Mouse (Mus musculus): ENCODE measurements around the gene Pip4k2b.
"Not testable (repeated sequence)": the region's sequence is repeated elsewhere in the genome, so short reads cannot be mapped to it uniquely, and the experiment has no call there.

The Pip4k2b gene

GRCm38 (mm10) chr11:97744063-97744717, at the start of gene Pip4k2b:
Pip4k2b (minus strand) TSS chr11:97744704.
- DNase-seq (ENCODE audit: low read depth in 2 of 2, low spot score in 2 of 2), result peak; percentile 27

- DNase-seq (ENCODE audit: low read depth in 2 of 2, low spot score in 2 of 2), result peak; percentile 73 to 86
Measured at GRCm38 (mm10) chr11:97793165-97793564, 48.7 kb upstream of the Pip4k2b start.

- DNase-seq (ENCODE audit: low read depth in 2 of 2, low spot score in 2 of 2), result not testable (repeated sequence)
Measured at GRCm38 (mm10) chr11:97790778-97791438, 46.4 kb upstream of the Pip4k2b start.

GRCm38 (mm10) chr11:97789727-97790126, 45.2 kb upstream of the Pip4k2b start:
- DNase-seq (ENCODE audit: low read depth in 2 of 2, low spot score in 2 of 2), result no peak

- no peak for DNase-seq (ENCODE audit: low read depth in 2 of 2, low spot score in 2 of 2)
Measured at GRCm38 (mm10) chr11:97787961-97788360, 43.5 kb upstream of the Pip4k2b start.

GRCm38 (mm10) chr11:97782564-97782895, 38.0 kb upstream of the Pip4k2b start:
- DNase-seq (ENCODE audit: low read depth in 2 of 2, low spot score in 2 of 2), result no peak

- DNase-seq (ENCODE audit: low read depth in 2 of 2, low spot score in 2 of 2), result peak; percentile 96 to 98
Measured at GRCm38 (mm10) chr11:97781832-97782563, 37.5 kb upstream of the Pip4k2b start, which contains the start of gene Rpl23. Rpl23 (minus strand) TSS chr11:97782437.

GRCm38 (mm10) chr11:97781478-97781831, 37.0 kb upstream of the Pip4k2b start:
- DNase-seq (ENCODE audit: low read depth in 2 of 2, low spot score in 2 of 2), result no peak

- DNase-seq (ENCODE audit: low read depth in 2 of 2, low spot score in 2 of 2), result no peak
Measured at GRCm38 (mm10) chr11:97779968-97780701, 35.6 kb upstream of the Pip4k2b start.

- no peak for DNase-seq (ENCODE audit: low read depth in 2 of 2, low spot score in 2 of 2)
Measured at GRCm38 (mm10) chr11:97778918-97779317, 34.4 kb upstream of the Pip4k2b start.

- DNase-seq (ENCODE audit: low read depth in 2 of 2, low spot score in 2 of 2), result peak in 1 of 2 experiments; percentile 25
Measured at GRCm38 (mm10) chr11:97777129-97777529, 32.6 kb upstream of the Pip4k2b start.

GRCm38 (mm10) chr11:97776497-97777128, 32.1 kb upstream of the Pip4k2b start:
- DNase-seq (ENCODE audit: low read depth in 2 of 2, low spot score in 2 of 2), result no peak

- DNase-seq (ENCODE audit: low read depth in 2 of 2, low spot score in 2 of 2), result no peak
Measured at GRCm38 (mm10) chr11:97775808-97776496, 31.4 kb upstream of the Pip4k2b start, which contains the start of gene 1700001P01Rik. 1700001P01Rik (minus strand) TSS chr11:97775918.

GRCm38 (mm10) chr11:97775186-97775585, 30.7 kb upstream of the Pip4k2b start:
- DNase-seq (ENCODE audit: low read depth in 2 of 2, low spot score in 2 of 2), result no peak

- DNase-seq (ENCODE audit: low read depth in 2 of 2, low spot score in 2 of 2), result no peak
Measured at GRCm38 (mm10) chr11:97771410-97771809, 26.9 kb upstream of the Pip4k2b start.

- DNase-seq (ENCODE audit: low read depth in 2 of 2, low spot score in 2 of 2), result no peak
Measured at GRCm38 (mm10) chr11:97769704-97770103, 25.2 kb upstream of the Pip4k2b start.

- peak; percentile 88 to 94 for DNase-seq (ENCODE audit: low read depth in 2 of 2, low spot score in 2 of 2)
Measured at GRCm38 (mm10) chr11:97766154-97766881, 21.8 kb upstream of the Pip4k2b start, which contains the start of gene Cwc25. Cwc25 (minus strand) TSS chr11:97766556.

- no peak for DNase-seq (ENCODE audit: low read depth in 2 of 2, low spot score in 2 of 2)
Measured at GRCm38 (mm10) chr11:97761638-97762037, 17.1 kb upstream of the Pip4k2b start.

- DNase-seq (ENCODE audit: low read depth in 2 of 2, low spot score in 2 of 2), result no peak
Measured at GRCm38 (mm10) chr11:97758942-97759341, 14.4 kb upstream of the Pip4k2b start.

GRCm38 (mm10) chr11:97758125-97758524, 13.6 kb upstream of the Pip4k2b start:
- DNase-seq (ENCODE audit: low read depth in 2 of 2, low spot score in 2 of 2), result no peak

All from CD8-positive naive resting alpha-beta T cell, adult 2 months (primary cell).